Mouse (Mus musculus): ENCODE measurements at regions not wholly inside any gene's neighbourhood (a gene's known extent, or its start where the extent isn't known, plus 50 kb on each side); places are given as distances from the start of the nearest gene placed in this dataset.

DNA sequence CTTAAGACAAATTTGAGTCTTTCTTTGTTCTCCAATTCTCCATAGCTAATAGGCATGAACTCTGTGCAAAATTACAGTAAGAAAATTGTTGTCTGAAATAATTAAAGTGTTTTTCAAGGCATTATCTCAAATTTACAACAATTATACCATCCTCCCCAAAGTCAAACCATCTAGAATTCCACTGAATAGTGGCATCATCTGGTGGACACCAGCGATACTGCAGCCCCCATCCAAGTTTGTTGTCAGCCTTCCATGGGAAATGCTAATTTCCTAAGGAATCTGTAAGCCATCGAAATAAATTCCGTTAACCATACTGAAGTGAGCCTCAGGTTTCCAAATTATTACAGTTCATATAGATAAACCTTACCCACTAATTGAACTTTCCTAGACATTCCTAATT, 110.7 kb upstream of the Nebl start:
- H3K4me3 ChIP-seq (ENCODE audit: low read depth, low read length): no peak overlapping the region
- TF ChIP-seq GATA1 (IDR thresholded peaks at IDR 0.05; ENCODE audit: borderline replicate concordance, low read length): no peak
- no peak for TF ChIP-seq CTCF (IDR thresholded peaks at IDR 0.05; ENCODE audit: low read depth, low read length)
- TF ChIP-seq GATA2 (IDR thresholded peaks at IDR 0.05; ENCODE audit: borderline replicate concordance, low read depth, low read length): no peak
- TF ChIP-seq TAL1 (conservative IDR thresholded peaks at IDR 0.05; ENCODE audit: low read depth, low read length): no peak
- no peak for TF ChIP-seq POLR2AphosphoS5 (IDR thresholded peaks at IDR 0.05; ENCODE audit: insufficient replicate concordance, low read depth, low read length)
- peaks cover 4% of the 10 kb centered on the region; the same call in 1 of the 2 replicates for H3K27me3 ChIP-seq (ENCODE audit: insufficient read depth, low read length)
- H3K4me1 ChIP-seq (ENCODE audit: insufficient read depth, low read depth, low read length): no peaks in the 10 kb centered on the region
- no peaks in the 10 kb centered on the region for H3K9me3 ChIP-seq (replicated peaks)
- no peaks in the 10 kb centered on the region for H3K36me3 ChIP-seq (replicated peaks)
- ATAC-seq (ENCODE audit: extremely low read depth, insufficient number of reproducible peaks, low FRiP score, poor library complexity, severe bottlenecking): no peak
- DNase-seq (ENCODE audit: low spot score): no peak

DNA sequence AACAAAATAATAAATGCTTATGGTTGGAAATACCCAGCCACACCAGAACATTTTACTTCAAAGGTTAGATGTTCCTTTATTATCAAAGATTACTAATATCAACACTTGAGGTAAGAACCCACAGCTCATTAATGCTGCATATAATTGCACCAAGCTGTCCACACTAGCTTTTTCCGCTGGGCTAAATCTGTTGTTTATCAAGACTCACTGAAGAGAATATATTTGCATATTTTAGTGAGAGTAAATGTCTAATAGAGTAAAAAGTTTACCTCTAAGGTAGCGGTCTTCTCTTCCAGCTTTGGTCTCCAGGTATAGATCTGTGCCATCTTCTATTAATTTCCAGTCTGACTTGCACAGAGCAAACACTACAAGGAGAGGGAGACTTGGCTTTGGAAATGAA, 110.3 kb upstream of the Nebl start:
- H3K27me3 ChIP-seq (ENCODE audit: insufficient read depth, low read length): peaks cover 4% of the 10 kb centered on the region; the same call in 1 of the 2 replicates
- DNase-seq (ENCODE audit: low spot score): no peak
- no peaks in the 10 kb centered on the region for H3K36me3 ChIP-seq (replicated peaks)
- no peak for TF ChIP-seq CTCF (IDR thresholded peaks at IDR 0.05; ENCODE audit: low read depth, low read length)
- no peak for TF ChIP-seq TAL1 (conservative IDR thresholded peaks at IDR 0.05; ENCODE audit: low read depth, low read length)
- no peak for TF ChIP-seq POLR2AphosphoS5 (IDR thresholded peaks at IDR 0.05; ENCODE audit: insufficient replicate concordance, low read depth, low read length)
- no peak for TF ChIP-seq GATA1 (IDR thresholded peaks at IDR 0.05; ENCODE audit: borderline replicate concordance, low read length)
- no peak for TF ChIP-seq GATA2 (IDR thresholded peaks at IDR 0.05; ENCODE audit: borderline replicate concordance, low read depth, low read length)
- no peak overlapping the region for H3K4me3 ChIP-seq (ENCODE audit: low read depth, low read length)
- H3K9me3 ChIP-seq (replicated peaks): no peaks in the 10 kb centered on the region
- H3K4me1 ChIP-seq (ENCODE audit: insufficient read depth, low read depth, low read length): no peaks in the 10 kb centered on the region
- no peak for ATAC-seq (ENCODE audit: extremely low read depth, insufficient number of reproducible peaks, low FRiP score, poor library complexity, severe bottlenecking)

DNA sequence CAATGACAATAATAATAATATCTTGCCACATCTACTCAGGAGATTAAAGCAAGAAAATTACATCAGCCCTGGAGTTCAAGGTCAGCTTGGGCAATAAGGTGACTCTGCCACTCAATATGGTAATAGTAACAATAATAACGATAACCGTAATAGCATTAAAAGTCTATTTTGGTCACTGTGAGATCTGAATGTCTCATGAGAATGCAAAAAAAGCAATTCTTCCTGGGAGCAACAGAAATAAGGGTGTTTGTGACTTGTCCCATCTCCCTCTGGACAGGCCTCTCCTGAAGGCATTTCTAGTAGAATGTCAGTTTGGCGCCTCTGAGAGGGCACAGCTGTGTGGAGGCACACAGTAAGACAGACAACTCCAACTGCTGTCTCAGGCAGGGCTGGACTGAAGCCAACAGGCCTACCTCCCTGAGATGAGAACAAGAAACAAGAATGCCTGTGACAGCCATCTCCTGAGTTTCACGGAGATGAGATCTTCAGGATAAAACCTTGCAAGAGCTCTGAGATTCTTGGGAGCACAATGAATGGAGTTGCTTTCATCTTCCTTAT, 109.8 kb upstream of the Nebl start:
- TF ChIP-seq TAL1 (conservative IDR thresholded peaks at IDR 0.05; ENCODE audit: low read depth, low read length) (no peak), GATA1 (IDR thresholded peaks at IDR 0.05; ENCODE audit: borderline replicate concordance, low read length) (no peak), CTCF (IDR thresholded peaks at IDR 0.05; ENCODE audit: low read depth, low read length) (no peak), POLR2AphosphoS5 (IDR thresholded peaks at IDR 0.05; ENCODE audit: insufficient replicate concordance, low read depth, low read length) (no peak)
- Histone ChIP-seq H3K27me3 (ENCODE audit: insufficient read depth, low read length) (peaks cover 4% of the 10 kb centered on the region; the same call in 1 of the 2 replicates), H3K9me3 (replicated peaks) (no peaks in the 10 kb centered on the region), H3K36me3 (replicated peaks) (no peaks in the 10 kb centered on the region), H3K4me3 (ENCODE audit: low read depth, low read length) (no peak overlapping the region), H3K4me1 (ENCODE audit: insufficient read depth, low read depth, low read length) (no peaks in the 10 kb centered on the region)
- no peak for ATAC-seq (ENCODE audit: extremely low read depth, insufficient number of reproducible peaks, low FRiP score, poor library complexity, severe bottlenecking)
- DNase-seq (ENCODE audit: low spot score): no peak

DNA sequence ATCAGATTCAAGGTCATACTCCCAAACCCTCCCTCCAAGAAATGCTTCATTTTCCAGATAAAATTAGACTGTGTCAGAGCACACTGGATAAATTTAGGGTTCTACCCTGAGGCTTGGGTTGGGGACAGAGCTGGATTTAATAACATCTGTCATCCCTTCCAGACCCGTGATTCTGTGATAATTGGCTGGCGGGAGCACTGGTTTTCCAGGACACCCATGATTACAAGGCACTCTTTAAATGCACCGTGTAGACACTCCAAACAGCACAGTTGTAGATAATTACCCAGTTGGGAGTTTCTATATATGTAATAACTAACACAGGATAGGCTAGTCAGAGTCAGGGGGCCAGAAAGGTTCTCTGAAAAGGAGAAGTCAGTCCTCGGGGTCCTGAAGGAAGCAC, 108.4 kb upstream of the Nebl start:
- Histone ChIP-seq H3K4me1 (ENCODE audit: insufficient read depth, low read depth, low read length) (no peaks in the 10 kb centered on the region), H3K27me3 (ENCODE audit: insufficient read depth, low read length) (peaks cover 4% of the 10 kb centered on the region; the same call in 1 of the 2 replicates), H3K9me3 (replicated peaks) (no peaks in the 10 kb centered on the region), H3K36me3 (replicated peaks) (no peaks in the 10 kb centered on the region), H3K4me3 (ENCODE audit: low read depth, low read length) (no peak overlapping the region)
- no peak for DNase-seq (ENCODE audit: low spot score)
- TF ChIP-seq TAL1 (conservative IDR thresholded peaks at IDR 0.05; ENCODE audit: low read depth, low read length) (no peak), POLR2AphosphoS5 (IDR thresholded peaks at IDR 0.05; ENCODE audit: insufficient replicate concordance, low read depth, low read length) (no peak), CTCF (IDR thresholded peaks at IDR 0.05; ENCODE audit: low read depth, low read length) (no peak), GATA2 (IDR thresholded peaks at IDR 0.05; ENCODE audit: borderline replicate concordance, low read depth, low read length) (no peak), GATA1 (IDR thresholded peaks at IDR 0.05; ENCODE audit: borderline replicate concordance, low read length) (no peak)
- ATAC-seq (ENCODE audit: extremely low read depth, insufficient number of reproducible peaks, low FRiP score, poor library complexity, severe bottlenecking): no peak

DNA sequence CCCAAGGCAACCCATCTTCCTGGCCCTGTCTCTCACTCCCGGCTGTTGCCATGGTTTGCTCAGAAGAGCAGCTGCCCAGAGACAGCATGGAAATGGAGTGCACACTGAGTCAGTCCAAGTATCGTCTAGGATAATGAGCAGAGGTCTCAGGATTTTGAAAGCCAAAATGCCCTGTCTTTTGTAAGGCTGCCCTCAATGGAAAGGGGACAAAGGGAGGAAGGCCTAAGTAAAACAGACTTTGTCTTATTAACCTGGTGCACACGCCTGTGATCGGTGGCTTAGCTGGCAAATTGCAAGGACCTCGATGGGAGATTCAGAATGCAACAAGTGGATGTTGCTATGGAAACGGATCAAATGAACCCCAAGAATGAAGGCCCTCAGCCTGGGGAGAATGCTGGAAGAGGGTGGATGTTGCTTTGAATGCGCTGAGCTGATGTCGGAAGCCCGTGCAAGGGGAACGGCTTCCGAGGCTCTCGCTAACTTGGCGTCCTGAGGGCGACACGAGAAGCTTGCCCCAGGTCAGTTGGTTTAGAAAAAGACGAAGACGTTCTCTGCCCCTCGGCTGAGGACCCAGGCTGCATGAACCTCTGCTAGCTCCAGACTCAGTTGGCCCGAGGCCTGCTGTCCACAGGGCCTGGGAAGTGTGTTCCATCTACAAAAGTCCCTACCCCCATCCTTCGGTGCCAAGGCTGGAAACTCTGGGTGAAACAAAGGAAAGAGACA, 107.8 kb upstream of the Nebl start:
- H3K9me3 ChIP-seq (replicated peaks): no peaks in the 10 kb centered on the region
- H3K36me3 ChIP-seq (replicated peaks): no peaks in the 10 kb centered on the region
- H3K27me3 ChIP-seq (ENCODE audit: insufficient read depth, low read length): peaks cover 4% of the 10 kb centered on the region; the same call in 1 of the 2 replicates
- no peaks in the 10 kb centered on the region for H3K4me1 ChIP-seq (ENCODE audit: insufficient read depth, low read depth, low read length)
- TF ChIP-seq CTCF (IDR thresholded peaks at IDR 0.05; ENCODE audit: low read depth, low read length) (no peak), GATA2 (IDR thresholded peaks at IDR 0.05; ENCODE audit: borderline replicate concordance, low read depth, low read length) (no peak), POLR2AphosphoS5 (IDR thresholded peaks at IDR 0.05; ENCODE audit: insufficient replicate concordance, low read depth, low read length) (no peak), GATA1 (IDR thresholded peaks at IDR 0.05; ENCODE audit: borderline replicate concordance, low read length) (no peak)
- ATAC-seq (ENCODE audit: extremely low read depth, insufficient number of reproducible peaks, low FRiP score, poor library complexity, severe bottlenecking) (no peak), DNase-seq (ENCODE audit: low spot score) (no peak)
- H3K4me3 ChIP-seq (ENCODE audit: low read depth, low read length): no peak overlapping the region

DNA sequence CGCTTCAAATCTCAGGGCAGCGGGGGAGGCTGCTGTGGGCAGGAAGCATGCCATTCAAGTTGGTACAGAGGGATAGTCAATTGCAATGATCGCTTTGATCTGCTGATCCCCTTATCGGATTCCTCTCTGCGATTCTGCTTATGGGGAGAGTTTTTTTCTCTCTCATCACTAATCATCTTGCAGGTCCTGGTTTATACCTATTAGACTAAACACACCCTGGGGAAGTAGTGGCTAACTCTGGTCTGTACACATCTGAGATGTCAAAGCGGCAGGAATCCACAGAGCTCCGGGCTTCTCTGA, 107.1 kb upstream of the Nebl start:
- H3K9me3 ChIP-seq (replicated peaks): no peaks in the 10 kb centered on the region
- no peak for TF ChIP-seq POLR2AphosphoS5 (IDR thresholded peaks at IDR 0.05; ENCODE audit: insufficient replicate concordance, low read depth, low read length)
- TF ChIP-seq CTCF (IDR thresholded peaks at IDR 0.05; ENCODE audit: low read depth, low read length): no peak
- no peak for TF ChIP-seq GATA2 (IDR thresholded peaks at IDR 0.05; ENCODE audit: borderline replicate concordance, low read depth, low read length)
- no peak for TF ChIP-seq GATA1 (IDR thresholded peaks at IDR 0.05; ENCODE audit: borderline replicate concordance, low read length)
- TF ChIP-seq TAL1 (conservative IDR thresholded peaks at IDR 0.05; ENCODE audit: low read depth, low read length): no peak
- no peak for ATAC-seq (ENCODE audit: extremely low read depth, insufficient number of reproducible peaks, low FRiP score, poor library complexity, severe bottlenecking)

More for the DNA sequence above, 107.1 kb upstream of the Nebl start:
- H3K4me3 ChIP-seq (ENCODE audit: low read depth, low read length): no peak overlapping the region
- peaks cover 4% of the 10 kb centered on the region; the same call in 1 of the 2 replicates for H3K27me3 ChIP-seq (ENCODE audit: insufficient read depth, low read length)
- no peaks in the 10 kb centered on the region for H3K4me1 ChIP-seq (ENCODE audit: insufficient read depth, low read depth, low read length)
- H3K36me3 ChIP-seq (replicated peaks): no peaks in the 10 kb centered on the region
- no peak for DNase-seq (ENCODE audit: low spot score)
